Mouse (Mus musculus) forebrain, embryonic 13.5 days (tissue): ENCODE measurements around the gene Amdhd2. TPM values are rescaled to one million over a fixed set of nuclear protein-coding genes. Genes with fewer than 3 reads are reported as not detected.

Source experiments
- ATAC-seq: fragments of 200-750 bp; cut with Nextera tagmentation; 2 replicates; pipeline ENCODE4 v1.8.0; 2017
- H3K27ac ChIP-seq: fragments of 300-500 bp; sonication (generic); 2 replicates; pipeline ENCODE4 v1.5.1; 2015; ENCODE audit warnings: inconsistent platforms, mild to moderate bottlenecking, moderate library complexity
- H3K27me3 ChIP-seq: fragments of 300-500 bp; sonication (generic); 2 replicates; pipeline ENCODE4 v1.6.1; 2015; ENCODE audit warnings: mild to moderate bottlenecking, inconsistent platforms
- H3K36me3 ChIP-seq: fragments of 300-500 bp; sonication (generic); 2 replicates; pipeline ENCODE4 v1.6.1; 2015; ENCODE audit warnings: mild to moderate bottlenecking, inconsistent platforms; ENCODE audit not compliant: poor library complexity, severe bottlenecking
- H3K4me1 ChIP-seq: fragments of 300-500 bp; sonication (generic); 2 replicates; pipeline ENCODE4 v1.6.1; 2015; ENCODE audit warnings: inconsistent platforms
- H3K4me2 ChIP-seq: fragments of 300-500 bp; sonication (generic); 2 replicates; pipeline ENCODE4 v1.6.1; 2015; ENCODE audit warnings: inconsistent platforms, mild to moderate bottlenecking, moderate library complexity
- H3K4me3 ChIP-seq: fragments of 300-500 bp; sonication (generic); 2 replicates; pipeline ENCODE4 v1.5.1; 2015; ENCODE audit warnings: mild to moderate bottlenecking, inconsistent platforms
- H3K9ac ChIP-seq: fragments of 300-500 bp; sonication (generic); 2 replicates; pipeline ENCODE4 v1.6.1; 2015; ENCODE audit warnings: mild to moderate bottlenecking, inconsistent platforms
- H3K9me3 ChIP-seq: fragments of 300-500 bp; sonication (generic); replicated peaks from 2 replicates; pipeline ENCODE4 v1.6.1; 2016; ENCODE audit warnings: inconsistent platforms
- WGBS: fragments of 180-500 bp; shearing (Covaris S2); methylation state at CpG from one replicate; pipeline ENCODE4 v1.1.7; 2015; 5-methylcytosine and 5-hydroxymethylcytosine counted together
- polyA plus RNA-seq: library from polyadenylated mRNA; unstranded; fragments of >200 nt; fragmentation: Nextera tagmentation; extraction: Ambion mirVana; gene quantifications from 2 replicates; pipeline ENCODE4 v1.2.1, GENCODE M21; 2015

Gene Amdhd2
- polyA plus RNA-seq, 1 experiment from 2014 or later: 30.1 TPM

DNA sequence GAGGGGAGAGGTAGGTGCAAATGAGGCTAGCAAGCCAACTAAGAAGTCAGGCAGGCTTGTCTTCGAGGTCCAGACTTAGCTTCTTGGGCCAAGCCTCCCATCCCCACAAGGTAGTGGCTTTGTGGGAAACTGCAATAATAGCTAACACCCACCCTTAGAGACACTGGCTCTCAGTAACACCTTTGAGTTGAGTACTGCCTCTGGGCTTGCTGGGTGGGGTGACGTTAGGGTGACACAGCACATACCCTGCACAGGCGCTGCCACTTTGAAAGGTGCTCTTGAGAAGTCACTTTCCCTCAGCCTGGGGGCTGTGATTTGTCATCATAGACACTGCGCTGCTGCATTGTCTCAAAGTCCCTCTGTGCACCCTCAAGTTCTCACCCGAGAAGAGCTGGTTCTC, 30.2 kb upstream of the Amdhd2 start:
- ATAC-seq: no peak
- peaks cover 2% of the 10 kb centered on the region; the same call in 1 of the 2 replicates for H3K36me3 ChIP-seq
- H3K4me1 ChIP-seq: no peaks in the 10 kb centered on the region
- no peak overlapping the region for H3K4me3 ChIP-seq
- WGBS: 90% methylated on average over 5 of the region's 5 CpGs
- no peak overlapping the region for H3K9ac ChIP-seq
- H3K27me3 ChIP-seq: no peaks in the 10 kb centered on the region
- H3K4me2 ChIP-seq: no peak overlapping the region
- no peak overlapping the region for H3K27ac ChIP-seq
- H3K9me3 ChIP-seq: no peaks in the 10 kb centered on the region

DNA sequence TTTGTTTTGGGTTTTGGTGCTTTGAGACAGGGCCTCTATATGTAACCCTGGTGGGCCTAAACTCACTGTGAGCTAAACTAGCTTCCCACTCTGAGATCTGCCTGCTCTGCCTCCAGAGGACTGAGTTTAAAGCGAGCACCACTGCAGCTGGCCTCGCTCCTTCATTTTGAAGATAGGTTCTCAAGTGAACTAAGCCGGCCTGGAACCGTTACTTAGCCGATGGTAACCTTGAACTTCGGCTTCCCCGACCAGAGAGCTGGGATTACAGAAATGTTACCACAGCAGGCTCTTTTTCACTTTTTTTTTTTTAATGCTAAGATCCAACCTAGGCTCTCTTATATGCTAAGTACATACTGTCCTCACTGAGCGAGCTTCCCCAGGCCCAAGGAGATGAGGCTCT, 29.7 kb upstream of the Amdhd2 start:
- Histone ChIP-seq H3K27ac (no peak overlapping the region), H3K4me3 (no peak overlapping the region), H3K9me3 (no peaks in the 10 kb centered on the region), H3K4me1 (no peaks in the 10 kb centered on the region), H3K9ac (no peak overlapping the region), H3K4me2 (no peak overlapping the region), H3K27me3 (no peaks in the 10 kb centered on the region), H3K36me3 (peaks cover 7% of the 10 kb centered on the region)
- WGBS: 90% methylated on average over 8 of the region's 8 CpGs
- ATAC-seq: no peak

DNA sequence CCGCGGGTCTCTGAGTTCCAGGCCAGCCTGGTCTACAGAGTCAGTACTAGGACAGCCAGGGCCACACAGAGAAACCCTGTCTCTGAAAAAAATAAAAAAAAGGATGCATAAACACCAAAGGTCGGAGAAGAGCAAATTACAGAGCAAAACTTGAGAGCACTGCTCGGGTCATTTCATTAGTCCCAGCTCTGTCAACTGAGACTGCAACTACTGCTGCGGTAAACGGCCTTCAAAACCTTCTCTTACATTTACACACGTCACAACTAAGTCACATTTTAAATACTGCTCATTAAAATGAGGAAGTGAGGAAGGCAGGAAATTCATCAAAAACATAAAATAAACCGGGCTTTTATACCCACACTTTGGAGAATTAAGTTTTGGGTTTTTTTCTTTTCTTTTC, 29.3 kb upstream of the Amdhd2 start:
- Histone ChIP-seq H3K4me2 (no peak overlapping the region), H3K9me3 (no peaks in the 10 kb centered on the region), H3K4me1 (no peaks in the 10 kb centered on the region), H3K36me3 (peaks cover 11% of the 10 kb centered on the region), H3K27ac (no peak overlapping the region), H3K9ac (no peak overlapping the region), H3K27me3 (no peaks in the 10 kb centered on the region), H3K4me3 (no peak overlapping the region)
- WGBS: 88% methylated on average over 8 of the region's 8 CpGs
- no peak for ATAC-seq

DNA sequence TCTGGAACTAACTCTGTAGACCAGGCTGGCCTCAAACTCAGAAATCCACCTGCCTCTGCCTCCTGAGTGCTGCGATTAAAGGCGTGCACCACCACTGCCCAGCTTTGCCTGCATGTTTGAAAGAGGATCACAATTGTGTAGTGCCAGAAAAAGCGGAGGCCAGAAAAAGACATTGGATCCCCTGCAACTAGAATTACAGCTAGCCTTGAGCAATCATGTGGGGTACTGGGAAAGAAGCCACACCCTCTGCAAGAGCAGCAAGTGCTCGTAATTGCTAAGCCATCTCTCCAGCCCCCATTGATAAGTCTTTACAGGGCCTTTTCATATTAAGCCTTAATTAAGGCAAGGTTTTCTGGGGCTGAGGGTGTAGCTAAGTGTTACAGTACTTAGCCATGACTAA, 27.9 kb upstream of the Amdhd2 start:
- WGBS: 71% methylated on average over 4 of the region's 4 CpGs
- H3K27ac ChIP-seq: no peak overlapping the region
- no peak overlapping the region for H3K4me3 ChIP-seq
- no peaks in the 10 kb centered on the region for H3K4me1 ChIP-seq
- no peak overlapping the region for H3K9ac ChIP-seq
- no peak overlapping the region for H3K4me2 ChIP-seq
- no peaks in the 10 kb centered on the region for H3K9me3 ChIP-seq
- no peaks in the 10 kb centered on the region for H3K27me3 ChIP-seq
- ATAC-seq: no peak
- peaks cover 14% of the 10 kb centered on the region for H3K36me3 ChIP-seq

DNA sequence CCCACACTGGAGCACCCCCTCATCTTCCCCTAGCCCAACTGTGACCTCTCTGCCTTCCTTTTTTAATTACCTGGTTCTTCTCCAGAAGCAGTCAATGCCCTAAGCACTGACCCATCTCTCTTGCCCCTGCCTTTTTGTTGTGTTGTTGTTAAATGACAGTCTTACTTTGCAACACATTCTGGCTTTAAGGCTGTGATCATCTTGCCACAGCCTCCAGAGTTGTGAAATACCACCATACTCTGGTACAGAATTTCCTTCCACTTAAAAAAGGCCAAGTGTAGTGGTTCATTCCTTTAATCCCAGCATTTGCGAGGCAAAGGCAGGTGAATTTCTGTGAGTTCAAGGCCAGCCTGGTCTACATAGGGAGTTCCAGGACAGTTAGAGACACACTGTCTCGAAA, 27.4 kb upstream of the Amdhd2 start:
- no peak overlapping the region for H3K4me2 ChIP-seq
- no peak for ATAC-seq
- 96% methylated on average over 2 of the region's 2 CpGs for WGBS

DNA sequence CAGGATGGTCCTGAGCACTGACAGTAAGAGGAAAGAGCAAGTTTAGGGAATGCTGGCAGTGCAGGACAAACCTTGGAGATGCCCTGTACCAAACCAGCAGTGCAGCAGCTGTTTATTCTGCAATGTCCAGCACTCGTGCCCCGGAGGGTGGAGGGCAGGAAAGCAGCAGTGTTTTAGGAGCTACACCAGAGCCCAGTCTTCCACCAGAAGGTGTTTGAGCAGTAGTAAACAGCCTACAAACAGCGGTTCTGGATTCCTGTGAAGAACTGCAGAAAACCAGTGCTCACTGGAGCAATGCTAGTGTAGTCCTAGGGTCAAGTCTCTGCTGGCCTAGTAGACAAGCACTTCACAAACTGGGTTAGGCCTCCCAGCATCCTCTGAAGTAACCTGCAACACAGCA, 10.7 kb upstream of the Amdhd2 start:
- Histone ChIP-seq H3K36me3 (no peaks in the 10 kb centered on the region), H3K9me3 (no peaks in the 10 kb centered on the region), H3K4me3 (no peak overlapping the region), H3K27me3 (no peaks in the 10 kb centered on the region), H3K27ac (no peak overlapping the region), H3K4me2 (no peak overlapping the region), H3K9ac (no peak overlapping the region), H3K4me1 (peaks cover 9% of the 10 kb centered on the region)
- no peak for ATAC-seq
- 76% methylated on average over 3 of the region's 3 CpGs for WGBS

More for the DNA sequence above, 27.4 kb upstream of the Amdhd2 start:
- Histone ChIP-seq H3K9me3 (no peaks in the 10 kb centered on the region), H3K9ac (no peak overlapping the region), H3K27ac (no peak overlapping the region), H3K36me3 (peaks cover 16% of the 10 kb centered on the region), H3K27me3 (no peaks in the 10 kb centered on the region), H3K4me3 (no peak overlapping the region), H3K4me1 (no peaks in the 10 kb centered on the region)

DNA sequence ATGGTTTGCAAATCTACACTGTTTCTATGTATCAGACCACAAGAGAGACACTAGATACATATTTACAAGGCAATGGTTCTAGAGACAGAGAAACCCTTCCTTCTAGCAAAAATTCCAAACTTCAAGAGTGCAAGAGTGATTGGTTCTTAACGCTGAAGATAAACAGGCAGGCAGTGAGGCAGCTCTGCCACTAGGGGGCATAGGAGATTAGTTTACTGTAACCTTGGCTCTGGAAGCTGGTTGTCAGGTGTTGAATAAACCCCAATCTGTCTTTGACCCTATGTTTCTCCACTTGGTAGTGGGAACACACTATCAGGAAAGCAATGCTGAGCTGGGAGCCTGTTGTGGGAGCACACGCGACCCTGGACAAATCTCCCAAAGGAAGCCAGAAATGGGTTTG, 9.9 kb upstream of the Amdhd2 start:
- Histone ChIP-seq H3K4me2 (no peak overlapping the region), H3K4me1 (peaks cover 9% of the 10 kb centered on the region), H3K9me3 (no peaks in the 10 kb centered on the region), H3K36me3 (no peaks in the 10 kb centered on the region), H3K9ac (peak overlapping the region; percentile 36; the same call in 1 of the 2 replicates), H3K27me3 (no peaks in the 10 kb centered on the region), H3K4me3 (no peak overlapping the region), H3K27ac (no peak overlapping the region)
- 2% methylated on average over 3 of the region's 3 CpGs for WGBS
- no peak for ATAC-seq

DNA sequence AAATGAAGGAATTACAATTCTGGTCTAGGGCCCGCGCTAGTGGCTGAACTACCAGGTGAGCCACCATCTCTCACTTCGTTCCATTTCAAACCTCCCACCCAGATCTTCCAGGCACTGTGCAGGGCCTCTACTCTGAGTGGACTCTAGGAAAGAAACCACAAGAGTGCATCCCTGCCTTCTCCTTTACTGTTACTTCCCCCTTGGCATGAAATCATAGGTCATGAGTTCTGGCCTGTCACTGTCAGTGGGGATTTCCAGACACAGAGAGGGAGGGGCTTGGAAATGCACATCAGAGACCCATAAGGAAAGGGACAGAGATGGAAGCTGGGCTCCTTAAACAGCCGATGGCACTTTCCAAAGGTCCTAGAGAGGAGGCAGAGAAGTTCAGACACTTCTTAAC, 8.2 kb upstream of the Amdhd2 start:
- no peaks in the 10 kb centered on the region for H3K9me3 ChIP-seq
- ATAC-seq: no peak
- no peak overlapping the region; the same call in 1 of the 2 replicates for H3K9ac ChIP-seq
- no peak overlapping the region for H3K27ac ChIP-seq
- H3K36me3 ChIP-seq: peaks cover 12% of the 10 kb centered on the region
- WGBS: 85% methylated on average over 4 of the region's 4 CpGs
- H3K4me2 ChIP-seq: no peak overlapping the region
- peaks cover 25% of the 10 kb centered on the region for H3K4me1 ChIP-seq
- H3K27me3 ChIP-seq: no peaks in the 10 kb centered on the region
- H3K4me3 ChIP-seq: no peak overlapping the region

DNA sequence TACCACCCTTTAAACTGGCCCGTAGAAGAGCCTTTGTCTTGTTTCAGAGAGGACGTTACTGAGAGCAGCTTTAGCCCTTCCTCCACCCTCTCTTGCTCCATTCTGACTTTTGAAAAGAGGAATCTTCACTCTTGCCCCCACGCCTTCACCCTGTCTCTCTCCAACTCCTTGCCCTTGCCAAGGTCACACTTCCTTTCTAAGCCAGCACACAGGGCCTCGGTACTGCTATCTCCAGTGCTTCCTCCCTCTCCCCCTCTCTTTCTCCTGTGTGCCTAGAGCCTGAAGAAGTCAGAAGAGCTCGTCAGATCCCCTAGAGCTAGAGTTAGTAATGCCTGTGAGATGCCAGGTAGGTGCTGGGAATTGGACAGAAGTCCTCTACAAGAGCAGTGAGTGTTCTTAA, 7.2 kb upstream of the Amdhd2 start:
- 80% methylated on average over 5 of the region's 5 CpGs for WGBS
- Histone ChIP-seq H3K27ac (no peak overlapping the region), H3K9me3 (no peaks in the 10 kb centered on the region), H3K4me3 (no peak overlapping the region), H3K9ac (no peak overlapping the region), H3K36me3 (peaks cover 18% of the 10 kb centered on the region), H3K27me3 (no peaks in the 10 kb centered on the region), H3K4me1 (peaks cover 25% of the 10 kb centered on the region), H3K4me2 (no peak overlapping the region)
- ATAC-seq: no peak

DNA sequence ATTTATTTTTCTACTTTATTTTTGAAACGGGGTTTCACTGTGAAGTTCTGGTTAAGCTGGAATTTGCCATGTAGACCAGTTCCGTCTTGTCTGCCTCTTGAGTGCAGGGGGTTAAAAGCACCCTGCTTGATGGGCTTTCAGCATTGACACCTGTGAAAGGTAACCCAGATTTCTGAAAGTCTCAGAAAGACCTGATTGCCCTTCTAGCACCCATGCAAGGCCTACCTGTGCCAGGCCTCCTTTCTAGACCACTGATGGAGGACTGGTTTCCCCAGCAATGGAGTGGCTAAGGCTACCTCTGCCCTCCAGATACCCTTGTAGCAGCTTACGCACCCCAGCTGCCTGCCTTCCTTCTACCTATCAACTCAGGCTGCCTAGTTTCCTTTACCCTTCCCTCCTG, 6.6 kb upstream of the Amdhd2 start:
- ATAC-seq: no peak
- no peaks in the 10 kb centered on the region for H3K27me3 ChIP-seq
- H3K4me1 ChIP-seq: peaks cover 25% of the 10 kb centered on the region
- H3K36me3 ChIP-seq: peaks cover 23% of the 10 kb centered on the region
- H3K4me2 ChIP-seq: peak overlapping the region; percentile 93
- peak overlapping the region; percentile 91 for H3K4me3 ChIP-seq
- WGBS: 62% methylated on average over 3 of the region's 3 CpGs
- no peaks in the 10 kb centered on the region for H3K9me3 ChIP-seq
- H3K27ac ChIP-seq: peak overlapping the region; percentile 97; the same call in 1 of the 2 replicates
- peak overlapping the region; percentile 91 for H3K9ac ChIP-seq

DNA sequence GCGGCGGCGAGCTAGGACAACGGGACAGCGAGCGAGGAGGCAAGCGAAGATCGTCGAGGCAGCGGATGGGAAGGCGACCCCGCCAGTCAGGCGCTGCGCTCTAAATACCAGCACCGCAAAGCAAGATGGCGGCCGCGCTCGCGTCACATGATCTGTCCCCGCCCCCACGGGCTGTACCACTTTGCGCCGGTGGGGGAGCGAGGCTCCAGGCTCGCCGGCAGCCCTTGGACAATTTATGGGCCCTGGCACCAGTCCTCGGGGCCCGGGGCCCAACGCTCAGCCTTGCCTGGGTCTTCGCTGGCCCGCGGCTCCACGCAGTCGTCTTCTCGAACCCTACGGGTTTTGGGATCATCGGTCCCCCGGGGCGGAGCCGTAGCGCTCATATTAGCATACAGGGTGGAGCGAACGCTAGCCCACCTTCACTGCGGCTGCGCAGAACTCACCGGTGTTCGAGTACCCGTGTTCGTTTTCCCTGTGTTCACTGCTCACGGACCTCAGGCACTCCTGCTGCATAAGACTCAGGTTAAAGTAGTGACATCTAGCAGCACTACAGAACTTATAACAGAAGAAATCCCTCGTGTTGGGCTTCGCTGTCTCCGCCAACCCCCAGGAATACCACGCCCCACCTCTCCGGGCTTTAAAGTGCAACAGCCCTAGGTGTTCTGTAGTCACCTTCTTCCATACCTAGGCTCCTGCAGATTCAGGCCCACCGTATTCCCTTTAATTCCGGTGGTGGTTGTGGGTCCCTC, 5.9 kb upstream of the Amdhd2 start, which contains the start of gene Atp6v0c:
Atp6v0c (minus strand) TSS at position 386 of the 749 bp plus-strand sequence.
- peaks cover 29% of the 10 kb centered on the region for H3K4me1 ChIP-seq
- no peaks in the 10 kb centered on the region for H3K9me3 ChIP-seq
- peaks cover 29% of the 10 kb centered on the region for H3K36me3 ChIP-seq
- no peaks in the 10 kb centered on the region for H3K27me3 ChIP-seq
- peak within 1 kb of the TSS; percentile 93 for H3K4me2 ChIP-seq
- peak; percentile 92 for ATAC-seq
- peak within 1 kb of the TSS; percentile 91 for H3K9ac ChIP-seq
- H3K4me3 ChIP-seq: peak within 1 kb of the TSS; percentile 91
- under 1% methylated on average over 58 of the region's 58 CpGs for WGBS
- peak within 1 kb of the TSS; percentile 97 for H3K27ac ChIP-seq

DNA sequence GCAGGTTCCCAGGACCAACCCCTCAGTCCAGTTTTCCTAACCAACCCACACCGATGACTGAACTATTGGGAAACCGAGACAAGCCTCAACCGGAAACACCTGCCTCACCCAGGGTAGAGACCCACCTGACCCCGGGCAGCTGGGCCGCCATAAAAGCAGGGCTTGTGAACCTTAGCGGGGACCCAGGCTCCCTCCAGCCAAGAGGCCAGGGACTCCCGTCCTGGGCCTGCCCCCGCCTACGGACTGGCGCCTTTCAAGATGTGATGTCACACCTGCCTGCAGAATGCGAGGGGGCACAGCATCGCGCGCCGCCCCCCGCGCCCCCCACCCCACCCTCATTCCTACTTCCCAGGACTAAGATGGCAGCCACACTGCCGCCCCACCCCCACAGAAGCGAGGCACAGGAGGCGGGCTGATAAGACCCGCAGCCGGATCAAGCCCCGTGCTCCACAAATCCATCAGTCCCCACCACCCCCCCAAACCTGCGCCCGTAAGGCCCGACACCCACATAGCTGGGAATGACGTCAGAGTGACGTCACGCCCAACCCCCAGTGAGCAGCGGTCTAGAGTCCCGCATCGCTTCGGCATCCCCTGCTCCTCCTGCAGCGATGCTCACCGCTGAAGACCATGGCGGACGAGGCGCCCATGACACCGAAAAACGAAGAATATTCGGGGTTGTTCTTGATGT, 5.2 kb upstream of the Amdhd2 start:
- peak overlapping the region; percentile 93 for H3K4me2 ChIP-seq
- ATAC-seq: peak; percentile 74
- H3K4me1 ChIP-seq: peaks cover 29% of the 10 kb centered on the region
- peak overlapping the region; percentile 91 for H3K4me3 ChIP-seq
- peaks cover 30% of the 10 kb centered on the region for H3K36me3 ChIP-seq
- peak overlapping the region; percentile 91 for H3K9ac ChIP-seq
- H3K9me3 ChIP-seq: no peaks in the 10 kb centered on the region
- under 1% methylated on average over 40 of the region's 41 CpGs for WGBS
- H3K27ac ChIP-seq: peak overlapping the region; percentile 97
- no peaks in the 10 kb centered on the region for H3K27me3 ChIP-seq
